Mouse (Mus musculus) ES-Bruce4 (cell line): ENCODE results near the gene Osbp. TPM values are rescaled to one million over a fixed set of nuclear protein-coding genes. Genes with fewer than 3 reads are reported as not detected.
"Not testable (repeated sequence)": the region's sequence is repeated elsewhere in the genome, so short reads cannot be mapped to it uniquely, and the experiment has no call there.

Source experiments
- H3K27ac ChIP-seq: 2 replicates; pipeline ENCODE4 v1.5.1; 2012; ENCODE audit warnings: low read length, inconsistent platforms; ENCODE audit not compliant: insufficient read depth
- H3K27me3 ChIP-seq: 2 replicates; pipeline ENCODE4 v1.6.1; 2012; ENCODE audit warnings: mild to moderate bottlenecking, low read length, inconsistent platforms; ENCODE audit not compliant: control insufficient read depth, poor library complexity, insufficient read depth, severe bottlenecking
- H3K36me3 ChIP-seq: 2 replicates; pipeline ENCODE4 v1.6.1; 2012; ENCODE audit warnings: inconsistent platforms, mild to moderate bottlenecking, low read length, moderate library complexity; ENCODE audit not compliant: control insufficient read depth, poor library complexity, insufficient read depth, severe bottlenecking
- H3K4me1 ChIP-seq: one replicate; pipeline ENCODE4 v1.8.1; 2011; ENCODE audit warnings: low read length; ENCODE audit not compliant: control insufficient read depth, insufficient read depth
- H3K4me3 ChIP-seq: 2 replicates; pipeline ENCODE4 v1.5.1; 2011; ENCODE audit warnings: low read depth, mild to moderate bottlenecking, low read length
- H3K9ac ChIP-seq: 2 replicates; pipeline ENCODE4 v1.6.1; 2012; ENCODE audit warnings: low read depth, mild to moderate bottlenecking, inconsistent platforms; ENCODE audit not compliant: poor library complexity, severe bottlenecking
- H3K9me3 ChIP-seq: replicated peaks from 2 replicates; pipeline ENCODE4 v1.6.1; 2012; ENCODE audit warnings: mild to moderate bottlenecking, low read length, inconsistent platforms; ENCODE audit not compliant: control insufficient read depth, poor library complexity, insufficient read depth, severe bottlenecking
- CTCF ChIP-seq: IDR thresholded peaks from one replicate; pipeline ENCODE4 v1.8.1; 2011; ENCODE audit warnings: low read depth, low read length
- EP300 ChIP-seq: IDR thresholded peaks from 2 replicates; pipeline ENCODE4 v1.6.1; 2011; ENCODE audit warnings: low read depth, low read length; ENCODE audit not compliant: insufficient read depth
- POLR2A ChIP-seq: IDR thresholded peaks from one replicate; pipeline ENCODE4 v1.8.1; 2011; ENCODE audit warnings: low read length; ENCODE audit not compliant: insufficient read depth
- polyA plus RNA-seq: library from polyadenylated mRNA; stranded (reverse); fragments of >200 nt; gene quantifications from 2 replicates; pipeline ENCODE4 v1.2.4, GENCODE M21; 2011; ENCODE audit warnings: low read depth; ENCODE audit not compliant: missing spikeins, insufficient read depth, insufficient read length

Osbp gene
- polyA plus RNA-seq, 1 experiment, result 31.5 TPM

GRCm38 (mm10) chr19:11977363-11977762 is 11.6 kb downstream of the Osbp start:
- Histone ChIP-seq H3K36me3 (peaks cover 58% of the 10 kb centered on the region), H3K27me3 (no peaks in the 10 kb centered on the region), H3K4me1 (no peaks in the 10 kb centered on the region), H3K9ac (no peak overlapping the region), H3K27ac (no peak overlapping the region), H3K9me3 (no peaks in the 10 kb centered on the region), H3K4me3 (no peak overlapping the region)
- TF ChIP-seq EP300 (no peak), CTCF (no peak), POLR2A (no peak)

GRCm38 (mm10) chr19:11980471-11980870 is 14.7 kb downstream of the Osbp start:
- H3K36me3 ChIP-seq, result peaks cover 59% of the 10 kb centered on the region
- H3K9ac ChIP-seq, result no peak overlapping the region

GRCm38 (mm10) chr19:11984614-11985013 is 18.9 kb downstream of the Osbp start:
- peaks cover 44% of the 10 kb centered on the region for H3K36me3 ChIP-seq
- H3K27me3 ChIP-seq, H3K9ac ChIP-seq, H3K4me3 ChIP-seq, H3K4me1 ChIP-seq, H3K27ac ChIP-seq, H3K9me3 ChIP-seq: not testable (repeated sequence)

More at GRCm38 (mm10) chr19:11980471-11980870, 14.7 kb downstream of the Osbp start:
- TF ChIP-seq CTCF (no peak), POLR2A (no peak), EP300 (no peak)
- H3K4me3 ChIP-seq, result no peak overlapping the region
- no peaks in the 10 kb centered on the region for H3K27me3 ChIP-seq
- H3K9me3 ChIP-seq, result no peaks in the 10 kb centered on the region
- no peak overlapping the region for H3K27ac ChIP-seq
- no peaks in the 10 kb centered on the region for H3K4me1 ChIP-seq

- no peaks in the 10 kb centered on the region for H3K9me3 ChIP-seq
- no peak overlapping the region for H3K4me3 ChIP-seq
- H3K27ac ChIP-seq, result no peak overlapping the region
- TF ChIP-seq EP300 (no peak), POLR2A (no peak), CTCF (no peak)
- peaks cover 43% of the 10 kb centered on the region for H3K36me3 ChIP-seq
- H3K9ac ChIP-seq, result no peak overlapping the region
- no peaks in the 10 kb centered on the region for H3K27me3 ChIP-seq
- no peaks in the 10 kb centered on the region for H3K4me1 ChIP-seq
Measured at GRCm38 (mm10) chr19:11987841-11988240, 22.1 kb downstream of the Osbp start.

- Histone ChIP-seq H3K36me3 (peaks cover 28% of the 10 kb centered on the region), H3K9me3 (no peaks in the 10 kb centered on the region), H3K9ac (no peak overlapping the region), H3K4me1 (no peaks in the 10 kb centered on the region), H3K27me3 (no peaks in the 10 kb centered on the region), H3K27ac (no peak overlapping the region), H3K4me3 (no peak overlapping the region)
- no peak for TF ChIP-seq CTCF
- no peak for TF ChIP-seq POLR2A
- TF ChIP-seq EP300, result no peak
Measured at GRCm38 (mm10) chr19:11989334-11989733, 23.6 kb downstream of the Osbp start.

- no peaks in the 10 kb centered on the region for H3K27me3 ChIP-seq
- no peak overlapping the region for H3K27ac ChIP-seq
- no peaks in the 10 kb centered on the region for H3K4me1 ChIP-seq
- no peaks in the 10 kb centered on the region for H3K9me3 ChIP-seq
- no peak for TF ChIP-seq EP300
- TF ChIP-seq POLR2A, result no peak
- TF ChIP-seq CTCF, result no peak
- no peak overlapping the region for H3K4me3 ChIP-seq
- peaks cover 24% of the 10 kb centered on the region for H3K36me3 ChIP-seq
- H3K9ac ChIP-seq, result no peak overlapping the region
Measured at GRCm38 (mm10) chr19:11992034-11992433, 26.3 kb downstream of the Osbp start.
